Mouse (Mus musculus): ENCODE measurements at regions not wholly inside any gene's neighbourhood (a gene's known extent, or its start where the extent isn't known, plus 50 kb on each side); places are given as distances from the start of the nearest gene placed in this dataset.

DNA sequence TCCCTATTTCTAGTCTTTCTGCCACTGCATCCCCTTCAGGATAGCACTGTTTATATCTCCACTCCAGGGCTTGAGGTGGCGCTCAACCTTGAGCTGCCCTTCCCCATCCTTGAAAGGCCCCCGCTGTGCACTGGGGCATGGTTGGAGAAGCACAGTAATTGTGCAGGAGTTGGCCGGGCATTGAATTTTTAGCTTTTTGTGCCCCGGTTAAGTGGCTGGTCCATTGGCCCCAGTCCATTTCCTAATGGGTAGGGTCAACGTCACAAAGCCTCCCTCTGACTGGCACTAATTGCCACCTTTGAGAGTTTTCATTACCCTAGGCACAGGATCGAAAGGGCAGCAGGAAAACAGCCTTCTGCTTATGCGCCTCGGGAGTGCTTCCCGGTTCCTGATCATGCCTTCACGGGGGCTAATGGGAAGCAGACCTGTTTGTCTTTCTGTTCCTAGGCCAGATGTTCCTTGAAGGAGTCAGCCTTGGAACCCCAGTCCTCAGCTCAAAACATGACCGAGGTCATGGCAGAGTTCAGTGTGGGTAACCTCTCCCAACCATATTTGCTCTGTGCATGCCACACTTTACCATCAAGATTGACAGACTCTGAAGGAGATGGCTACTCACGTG lies 80.5 kb upstream of the Ankrd55 start:
- DNase-seq (ENCODE audit: low spot score in 2 of 2): no peak

DNA sequence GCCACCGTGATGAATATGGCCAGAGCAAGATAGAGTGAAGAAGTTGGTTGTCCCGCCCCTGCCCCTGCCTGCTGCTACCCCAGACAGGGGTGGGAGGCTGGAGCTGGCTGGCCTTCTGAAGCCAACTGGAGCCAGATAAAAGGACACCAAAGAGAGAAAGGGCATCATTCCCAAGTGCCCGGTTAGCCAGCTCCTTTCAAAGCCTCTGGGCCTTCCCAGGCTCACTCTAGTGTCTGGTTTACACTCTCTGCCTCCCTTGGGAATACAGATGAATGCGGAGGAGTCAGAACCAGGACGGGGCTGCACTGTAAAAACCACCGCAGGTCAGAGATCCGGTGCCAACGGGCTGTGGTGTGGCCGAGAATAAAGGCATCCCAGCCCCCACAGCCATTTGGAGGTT lies 76.4 kb upstream of the Ankrd55 start:
- no peak for DNase-seq (ENCODE audit: low spot score in 2 of 2)

DNA sequence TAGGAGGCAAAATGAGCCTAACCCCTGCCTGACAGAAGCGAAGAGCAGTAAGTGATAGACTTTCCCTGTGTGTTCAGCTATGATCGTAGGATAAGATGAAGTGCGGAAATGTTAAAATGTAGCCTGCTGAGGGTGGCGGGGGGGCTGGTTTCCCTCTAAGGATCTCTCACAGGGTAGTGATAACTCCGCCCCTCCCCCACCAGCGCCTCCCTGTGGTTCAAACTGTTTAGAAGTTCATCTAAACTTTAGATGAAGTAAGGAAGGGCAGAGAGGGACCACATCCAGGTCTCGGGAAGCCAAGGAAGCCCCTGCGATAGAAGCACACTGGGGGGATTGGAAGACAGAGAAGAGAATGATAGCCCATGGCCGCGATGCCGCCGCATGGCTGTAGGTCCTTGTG lies 75.9 kb upstream of the Ankrd55 start:
- no peak for DNase-seq (ENCODE audit: low spot score in 2 of 2)

DNA sequence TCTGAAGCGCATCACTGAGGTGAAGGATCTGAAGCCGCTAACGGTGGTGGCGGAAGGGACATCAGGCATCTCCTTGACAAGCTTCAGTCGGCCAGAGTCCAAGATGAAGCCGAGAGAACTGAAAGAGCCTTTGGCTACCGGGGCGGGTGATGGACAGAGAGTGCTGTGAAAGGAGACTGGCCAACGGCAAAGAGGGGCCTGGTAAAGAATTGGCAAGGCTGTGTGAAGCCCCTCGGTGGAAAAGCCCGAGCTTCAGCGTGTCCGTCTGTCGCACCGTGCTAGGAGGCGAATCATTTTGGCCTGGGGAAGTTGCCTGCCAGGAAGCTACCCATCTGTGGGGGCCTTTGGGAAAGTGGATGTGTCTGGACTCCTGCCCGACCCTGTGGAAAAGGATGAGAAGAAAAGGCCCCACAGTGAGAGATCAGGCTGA lies 74.6 kb upstream of the Ankrd55 start:
- no peak for DNase-seq (ENCODE audit: low spot score in 2 of 2)

DNA sequence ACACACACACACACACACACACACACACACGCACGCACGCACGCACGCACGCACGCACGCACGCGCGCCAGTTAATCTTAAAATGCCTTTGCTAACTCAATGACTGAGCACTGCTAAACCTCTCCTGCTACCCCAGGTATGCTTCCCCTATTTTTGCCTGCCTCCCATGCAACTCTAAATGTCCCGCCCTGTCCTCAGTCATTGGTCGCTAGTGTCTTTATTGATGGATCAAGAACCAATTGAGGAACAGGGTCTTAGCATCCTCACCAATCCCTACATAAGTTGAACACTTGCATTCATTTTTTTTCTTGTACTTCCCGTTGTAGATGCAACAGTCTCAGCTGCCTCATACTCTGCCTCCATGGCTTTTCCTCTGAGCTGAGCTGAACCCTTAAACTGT lies 72.2 kb upstream of the Ankrd55 start:
- no peak for DNase-seq (ENCODE audit: low spot score in 2 of 2)

DNA sequence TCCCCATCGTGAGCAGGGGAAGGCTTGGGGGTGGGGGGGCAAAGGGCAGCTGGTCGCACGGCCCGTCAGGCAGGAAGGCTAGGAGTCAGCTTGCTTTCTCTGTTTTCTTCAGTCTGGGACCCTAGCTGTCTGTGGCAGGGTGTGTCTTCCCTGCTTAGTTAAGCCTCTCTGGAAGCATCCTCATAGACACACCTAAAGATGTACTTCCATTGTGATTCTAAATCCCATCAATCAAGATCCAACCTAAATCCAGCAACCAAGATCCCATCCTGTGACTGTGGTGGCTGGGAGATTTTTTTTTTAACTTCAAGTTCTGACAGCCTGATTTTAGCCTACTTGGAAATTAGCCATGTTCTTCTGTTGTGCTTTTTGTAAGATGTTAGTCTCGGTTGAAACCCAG lies 69.9 kb upstream of the Ankrd55 start:
- no peak for DNase-seq (ENCODE audit: low spot score in 2 of 2)

DNA sequence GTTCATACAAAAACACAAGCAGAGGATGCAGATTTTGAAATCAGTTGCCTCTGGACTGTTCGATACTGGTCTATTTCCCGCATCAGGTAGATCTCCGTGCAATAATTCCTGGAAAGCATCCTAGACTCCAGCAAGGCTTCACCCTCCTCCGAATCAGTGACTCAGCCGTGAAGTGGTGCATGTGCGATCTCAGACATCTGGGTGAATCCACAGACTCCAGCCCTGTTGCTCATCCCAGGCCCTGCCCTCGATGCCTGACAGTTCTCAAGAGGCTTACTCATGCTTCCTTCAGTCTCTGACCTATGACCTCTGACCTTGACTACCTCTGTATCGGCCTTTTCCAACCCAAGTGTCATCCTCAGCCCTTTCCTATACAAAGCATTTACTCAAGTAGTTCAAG lies 68.1 kb upstream of the Ankrd55 start:
- DNase-seq (ENCODE audit: low spot score in 2 of 2): no peak

DNA sequence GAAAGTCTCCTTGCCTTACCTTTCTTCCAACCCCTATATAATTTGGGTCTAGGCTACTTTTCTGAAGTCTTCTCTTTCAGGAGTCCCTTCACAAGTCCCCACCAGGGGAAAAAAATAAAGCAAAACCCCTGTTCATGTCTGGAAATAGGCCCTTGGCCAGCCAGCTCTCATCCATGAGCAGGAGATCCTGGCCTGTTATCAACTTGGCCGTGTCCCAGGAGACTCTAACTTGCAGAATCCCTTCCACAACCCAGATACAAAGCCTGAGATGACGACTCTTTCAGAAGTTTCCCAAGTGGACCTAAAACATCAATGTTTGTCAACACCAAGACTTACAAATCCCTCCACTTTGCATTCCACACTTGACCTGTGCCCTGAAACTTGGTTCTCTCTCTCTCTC lies 64.6 kb upstream of the Ankrd55 start:
- DNase-seq (ENCODE audit: low spot score in 2 of 2): no peak

DNA sequence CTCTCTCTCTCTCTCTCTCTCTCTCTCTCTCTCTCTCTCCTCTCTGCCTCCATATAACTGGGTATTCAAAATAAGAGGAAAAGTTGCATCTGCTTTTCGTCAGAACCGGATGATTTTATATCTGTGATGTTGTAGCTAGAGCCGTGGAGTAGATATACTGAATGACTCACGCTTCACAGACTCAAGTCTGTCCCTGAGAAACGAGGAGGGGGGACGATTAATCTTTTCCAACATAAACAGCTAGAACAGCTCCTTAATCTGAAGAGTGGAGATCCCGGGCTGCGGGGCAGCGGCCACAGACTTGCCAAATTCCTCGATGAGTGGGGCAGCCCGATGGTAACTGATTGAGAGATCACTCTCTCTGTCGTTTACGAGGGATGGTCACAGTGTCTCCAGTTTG lies 60.5 kb upstream of the Ankrd55 start:
- DNase-seq (ENCODE audit: low spot score in 2 of 2): no peak

GRCm38 (mm10) chr13:112228846-112229245 lies 59.4 kb upstream of the Ankrd55 start:
- no peak for DNase-seq (ENCODE audit: low spot score in 2 of 2)

- DNase-seq (ENCODE audit: low spot score in 2 of 2): no peak
Measured at GRCm38 (mm10) chr13:112230176-112230575, 58.1 kb upstream of the Ankrd55 start.

DNA sequence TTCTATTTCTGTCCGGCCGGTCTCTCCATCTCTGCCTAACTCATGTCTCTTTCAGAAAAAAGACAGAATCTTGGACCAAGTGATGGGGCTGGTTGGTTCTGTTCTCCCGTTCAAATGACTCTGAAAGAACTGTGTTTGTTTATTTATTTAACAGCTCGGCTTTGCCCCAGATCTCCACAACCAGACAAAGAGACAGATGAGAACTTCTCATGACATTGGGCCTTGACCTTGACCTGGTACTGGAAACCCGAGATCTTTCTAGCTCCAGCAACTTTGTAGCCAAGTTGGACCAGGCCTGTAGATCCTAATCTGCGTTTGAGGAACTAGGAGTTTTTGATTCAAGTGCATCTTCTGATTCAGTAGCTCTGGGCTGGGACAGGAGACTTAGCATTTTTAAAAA lies 53.6 kb upstream of the Ankrd55 start:
- no peak for DNase-seq (ENCODE audit: low spot score in 2 of 2)

DNA sequence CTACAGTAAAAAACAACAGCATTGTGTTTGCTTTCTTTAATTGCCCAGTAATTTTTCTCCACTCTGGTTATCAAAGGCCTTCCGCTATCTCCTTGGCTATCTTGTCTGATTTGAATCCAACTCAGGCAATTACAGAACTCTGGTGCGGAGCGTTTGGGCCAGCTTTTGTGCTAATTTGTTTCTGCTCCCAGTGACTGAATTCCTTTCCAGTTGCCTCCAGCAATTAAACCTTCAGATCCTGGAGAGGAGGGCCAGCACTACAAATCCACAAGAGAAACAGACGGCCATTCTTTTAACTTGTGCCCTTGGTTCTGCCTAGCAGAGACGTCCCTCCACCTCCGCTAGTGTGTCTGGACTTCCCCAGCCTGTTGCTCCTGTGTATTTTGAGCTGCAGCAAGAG lies 51.3 kb upstream of the Ankrd55 start:
- no peak for DNase-seq (ENCODE audit: low spot score in 2 of 2)

- no peak for DNase-seq (ENCODE audit: low spot score in 2 of 2)
Measured at GRCm38 (mm10) chr13:112237377-112237776, 50.9 kb upstream of the Ankrd55 start.

DNA sequence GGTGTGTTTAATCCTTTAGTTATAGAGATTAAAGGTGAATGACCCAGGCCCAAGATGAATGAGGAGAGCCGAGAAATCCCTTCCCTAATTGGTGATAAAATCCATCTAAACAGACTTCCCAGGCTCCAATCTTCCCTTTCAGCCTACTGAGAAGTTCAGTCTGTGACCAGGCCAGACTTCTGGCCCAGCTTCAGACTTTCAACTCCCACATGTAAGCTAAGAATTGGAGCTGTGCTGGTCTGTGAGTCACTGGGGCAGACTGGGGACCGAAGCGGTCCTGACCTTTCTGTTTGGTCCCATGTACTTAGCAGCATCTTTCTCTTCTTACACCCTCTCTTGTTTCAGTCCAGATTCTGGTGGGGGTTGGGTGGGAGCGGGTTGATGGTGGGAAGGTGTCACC lies 50.3 kb upstream of the Ankrd55 start:
- no peak for DNase-seq (ENCODE audit: low spot score in 2 of 2)
